Mouse (Mus musculus): Measurements from ENCODE around the gene Gp1bb. TPM values are rescaled to one million over a fixed set of nuclear protein-coding genes. Genes with fewer than 3 reads are reported as not detected.

Gp1bb gene
- polyA plus RNA-seq, 1 experiment from 2014 or later, result 5.5 TPM

DNA sequence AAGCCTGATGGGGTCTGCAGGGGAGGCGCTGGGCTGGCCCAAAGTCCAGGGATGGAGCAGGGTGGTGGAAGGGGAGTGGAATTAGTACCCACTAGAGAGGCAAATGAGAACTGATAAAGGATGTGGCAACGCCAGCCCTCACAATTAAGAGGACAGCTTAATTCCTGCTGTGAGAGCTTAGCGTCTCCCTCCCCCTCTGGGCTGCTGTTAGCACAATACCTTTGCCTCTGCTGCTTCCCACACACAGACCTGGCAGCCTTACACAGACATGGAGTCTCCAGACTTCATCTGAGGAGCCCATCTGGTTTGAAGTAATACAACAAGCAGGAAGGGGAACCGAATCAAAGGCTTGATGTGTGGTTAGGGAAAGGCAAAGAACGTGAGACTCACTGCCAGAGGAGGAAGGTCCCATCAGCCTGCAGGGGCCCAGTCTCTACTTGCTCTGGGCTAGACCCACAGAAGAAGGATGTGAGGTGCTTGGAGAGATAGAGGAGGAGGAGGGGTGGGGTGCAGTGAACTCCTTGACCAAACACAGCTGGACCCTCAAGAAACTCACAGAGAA lies 44.5 kb downstream of the Gp1bb start:
- Histone ChIP-seq H3K4me2 (no peak overlapping the region), H3K9me3 (replicated peaks) (no peaks in the 10 kb centered on the region), H3K27ac (ENCODE audit: poor library complexity, severe bottlenecking) (no peak overlapping the region), H3K4me3 (no peak overlapping the region), H3K9ac (no peak overlapping the region), H3K4me1 (replicated peaks) (peaks cover 16% of the 10 kb centered on the region), H3K27me3 (replicated peaks) (peaks cover 64% of the 10 kb centered on the region), H3K36me3 (no peaks in the 10 kb centered on the region)
- no peak for ATAC-seq (ENCODE audit: insufficient number of reproducible peaks, low FRiP score)
- 27% methylated on average over 5 of the region's 5 CpGs for WGBS

DNA sequence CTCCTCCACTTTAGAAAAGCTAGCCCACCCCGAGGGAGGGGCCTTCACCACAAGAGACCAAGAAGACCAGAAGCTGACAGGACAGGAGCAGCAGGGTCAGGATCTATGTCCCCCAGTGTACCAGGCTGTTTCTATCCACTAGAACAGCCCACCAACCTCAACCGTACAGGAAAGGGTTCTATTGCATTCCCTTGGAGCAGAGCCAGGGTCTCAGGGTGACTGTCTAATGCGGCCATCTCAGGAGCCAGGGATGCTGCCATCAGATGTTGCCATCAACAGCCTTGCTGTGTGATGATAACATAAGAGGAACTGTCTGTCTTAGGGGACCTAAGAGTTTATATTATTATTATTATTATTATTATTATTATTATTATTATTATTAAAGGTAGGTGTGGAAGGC lies 45.1 kb downstream of the Gp1bb start:
- Histone ChIP-seq H3K36me3 (no peaks in the 10 kb centered on the region), H3K9ac (no peak overlapping the region), H3K4me3 (no peak overlapping the region), H3K27me3 (replicated peaks) (peaks cover 62% of the 10 kb centered on the region), H3K4me1 (replicated peaks) (peaks cover 10% of the 10 kb centered on the region), H3K27ac (ENCODE audit: poor library complexity, severe bottlenecking) (no peak overlapping the region), H3K9me3 (replicated peaks) (no peaks in the 10 kb centered on the region), H3K4me2 (no peak overlapping the region)
- no peak for ATAC-seq (ENCODE audit: insufficient number of reproducible peaks, low FRiP score)
- WGBS, result 27% methylated on average over 3 of the region's 3 CpGs

DNA sequence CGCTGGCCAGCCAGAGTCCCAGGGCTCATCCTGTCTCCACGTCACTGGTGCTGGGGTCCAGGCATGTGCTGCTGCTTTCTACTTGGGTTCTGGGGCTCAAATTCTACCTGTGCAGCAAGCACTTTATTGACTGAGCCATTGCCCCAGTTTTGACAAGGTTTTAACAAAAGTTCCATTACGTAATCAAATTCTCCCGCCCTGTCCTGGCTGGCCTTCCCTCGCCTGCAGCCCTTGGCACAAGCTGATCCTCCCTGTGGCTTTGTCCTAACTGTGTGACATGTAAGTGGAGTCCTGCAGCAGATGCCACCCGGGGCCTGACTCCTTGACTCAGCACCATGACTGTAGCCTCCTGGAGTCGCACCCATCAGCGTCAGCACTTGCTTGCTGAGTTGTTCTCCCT lies 48.0 kb downstream of the Gp1bb start:
- peaks cover 33% of the 10 kb centered on the region for H3K27me3 ChIP-seq (replicated peaks)
- no peak overlapping the region for H3K4me3 ChIP-seq
- H3K9ac ChIP-seq, result no peak overlapping the region
- ATAC-seq (ENCODE audit: insufficient number of reproducible peaks, low FRiP score), result no peak
- no peak overlapping the region for H3K27ac ChIP-seq (ENCODE audit: poor library complexity, severe bottlenecking)
- WGBS, result 66% methylated on average over 8 of the region's 8 CpGs
- H3K4me2 ChIP-seq, result no peak overlapping the region
- H3K36me3 ChIP-seq, result no peaks in the 10 kb centered on the region
- H3K4me1 ChIP-seq (replicated peaks), result no peaks in the 10 kb centered on the region
- H3K9me3 ChIP-seq (replicated peaks), result peaks cover 3% of the 10 kb centered on the region; the same call in 1 of the 2 replicates

Other genes with a start within 250 kb of the Gp1bb start
- gene Txnrd2, start 196.0 kb downstream of the Gp1bb start, polyA plus RNA-seq (2016; fragmentation: Nextera tagmentation; extraction: Ambion mirVana), result 34.9 and 37.2 TPM in 2 replicates
- gene Comt, start 195.6 kb downstream of the Gp1bb start, polyA plus RNA-seq (2016; fragmentation: Nextera tagmentation; extraction: Ambion mirVana), result 88.2 and 90.8 TPM in 2 replicates
- gene Gnb1l, start 123.7 kb downstream of the Gp1bb start, polyA plus RNA-seq (2016; fragmentation: Nextera tagmentation; extraction: Ambion mirVana), result 7.8 and 8.0 TPM in 2 replicates
- 1.1 TPM in 2 replicates for gene Rtl10, start 123.5 kb downstream of the Gp1bb start, polyA plus RNA-seq (2016; fragmentation: Nextera tagmentation; extraction: Ambion mirVana)
- 0.13 and 0.67 TPM in 2 replicates for gene Tbx1, start 31.7 kb downstream of the Gp1bb start, polyA plus RNA-seq (2016; fragmentation: Nextera tagmentation; extraction: Ambion mirVana)
- gene Gm49601, start 4.0 kb upstream of the Gp1bb start, polyA plus RNA-seq (2016; fragmentation: Nextera tagmentation; extraction: Ambion mirVana), result 1.2 and 1.8 TPM in 2 replicates
- gene Sept5, start 7.6 kb upstream of the Gp1bb start, polyA plus RNA-seq (2016; fragmentation: Nextera tagmentation; extraction: Ambion mirVana), result 6.3 and 6.5 TPM in 2 replicates
- 5.3 and 6.4 TPM in 2 replicates for gene Cldn5, start 154.4 kb upstream of the Gp1bb start, polyA plus RNA-seq (2016; fragmentation: Nextera tagmentation; extraction: Ambion mirVana)
- 71.7 and 73.0 TPM in 2 replicates for gene Ufd1, start 189.4 kb upstream of the Gp1bb start, polyA plus RNA-seq (2016; fragmentation: Nextera tagmentation; extraction: Ambion mirVana)
- gene Cdc45, start 189.6 kb upstream of the Gp1bb start, polyA plus RNA-seq (2016; fragmentation: Nextera tagmentation; extraction: Ambion mirVana), result 38.6 and 38.9 TPM in 2 replicates
- 32.7 and 34.7 TPM in 2 replicates for gene 2510002D24Rik, start 214.2 kb upstream of the Gp1bb start, polyA plus RNA-seq (2016; fragmentation: Nextera tagmentation; extraction: Ambion mirVana)
- gene Gm28539, start 214.2 kb upstream of the Gp1bb start, polyA plus RNA-seq (2016; fragmentation: Nextera tagmentation; extraction: Ambion mirVana), result not detected in 2 replicates